Mouse (Mus musculus) neural tube, embryonic 10.5 days (tissue): ENCODE results near the gene Clip2.
"Not testable (repeated sequence)": the region's sequence is repeated elsewhere in the genome, so short reads cannot be mapped to it uniquely, and the experiment has no call there.

ENCODE experiments used
- DNase-seq: peaks from one replicate; pipeline ENCODE4 v3.0.0-alpha.2; 2017; ENCODE audit warnings: low spot score; ENCODE audit errors: extremely low spot score

The Clip2 gene

DNA sequence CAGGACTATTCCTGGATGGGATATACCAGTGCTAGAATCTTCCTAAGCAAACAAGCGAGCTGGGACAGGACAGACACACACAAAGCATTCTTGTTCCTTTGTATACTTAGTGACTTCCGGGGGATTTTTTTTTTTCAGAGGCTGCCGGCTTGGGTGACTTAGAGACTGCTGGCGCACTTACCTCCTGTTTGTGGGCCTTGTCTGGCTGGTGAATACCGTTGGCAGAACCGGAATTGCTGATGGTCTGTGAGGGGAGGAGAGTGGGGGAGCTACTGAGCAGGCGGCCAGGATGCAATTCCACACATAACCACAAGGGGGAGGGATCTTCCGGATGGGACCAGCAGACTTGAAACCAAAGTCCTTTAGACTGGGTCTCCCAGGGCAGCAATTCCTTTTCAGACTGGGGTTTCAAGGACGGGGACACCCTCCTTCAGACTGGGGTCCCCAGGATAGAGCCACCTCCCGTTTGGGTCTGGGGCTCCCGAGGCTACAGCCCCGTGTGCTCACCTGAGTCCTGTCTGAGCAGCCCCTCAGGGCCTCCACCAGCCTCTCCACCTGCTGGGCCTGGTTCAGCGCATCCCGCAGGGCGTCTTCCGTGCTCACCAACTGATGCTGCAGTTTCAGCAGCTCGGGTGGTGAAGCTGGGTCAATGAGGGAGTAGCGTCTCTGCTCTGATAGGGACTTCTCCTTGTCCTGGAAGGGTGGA, 60.4 kb downstream of the Clip2 start:
- peak; percentile 87 for DNase-seq

DNA sequence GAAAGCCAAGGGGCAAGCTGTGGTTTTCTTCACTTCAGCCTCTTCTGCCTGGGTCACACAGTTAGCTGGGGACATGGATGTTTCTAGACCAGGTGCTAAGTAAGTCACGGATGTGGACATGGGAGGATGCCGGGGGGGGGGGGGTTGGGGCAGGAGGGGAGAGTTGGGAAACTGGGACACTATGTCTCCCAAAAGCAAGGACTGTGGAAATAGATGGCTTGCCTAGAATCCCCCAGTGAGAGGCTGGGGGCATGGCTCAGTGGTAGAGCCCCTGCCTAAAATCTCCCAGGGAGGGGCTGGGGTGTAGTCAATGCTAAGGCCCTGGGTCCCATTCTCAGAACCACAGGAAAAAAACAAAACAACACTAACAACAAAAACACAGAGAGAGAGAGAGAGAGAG, 61.0 kb downstream of the Clip2 start:
- no peak for DNase-seq

DNA sequence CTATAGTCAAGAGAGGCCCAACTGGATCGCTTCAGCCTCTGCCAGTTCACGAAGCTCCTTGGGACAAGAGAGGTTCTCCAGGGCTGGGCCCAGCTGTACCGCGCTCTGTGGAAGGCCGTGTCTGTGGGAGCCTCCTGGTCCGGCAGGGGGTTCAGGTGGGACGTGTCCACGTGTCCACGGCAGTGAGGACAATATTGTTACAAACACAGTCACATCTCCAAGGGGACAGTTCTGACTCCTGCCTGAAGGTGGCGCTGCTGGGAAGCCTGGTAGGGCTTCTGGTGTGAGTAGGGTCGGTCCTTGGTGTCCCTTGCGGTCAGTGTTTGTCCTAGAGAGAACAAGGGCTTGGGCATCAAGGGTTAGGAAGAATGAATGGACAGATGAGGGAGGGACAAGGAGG, 61.8 kb downstream of the Clip2 start:
- no peak for DNase-seq

DNA sequence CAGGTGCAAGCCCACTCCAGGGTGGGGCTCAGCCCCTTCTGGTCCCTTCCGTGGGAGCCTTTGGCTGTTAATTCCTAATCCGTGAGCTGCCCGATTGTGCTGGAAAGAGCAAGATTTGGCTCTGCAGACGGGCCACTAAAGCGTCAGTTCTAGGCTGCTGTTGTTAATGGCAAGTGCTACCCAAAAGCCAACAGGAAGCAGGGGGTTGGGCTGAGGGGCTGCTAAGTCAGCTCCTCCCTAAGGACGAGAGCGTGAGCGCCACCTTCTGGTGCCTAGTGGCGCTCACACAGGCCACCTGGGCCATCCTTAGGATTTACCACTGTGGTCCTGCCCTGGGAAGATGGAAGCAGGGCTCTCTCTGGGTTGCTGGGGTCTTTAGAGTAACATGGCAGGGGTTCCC, 62.7 kb downstream of the Clip2 start:
- no peak for DNase-seq

DNA sequence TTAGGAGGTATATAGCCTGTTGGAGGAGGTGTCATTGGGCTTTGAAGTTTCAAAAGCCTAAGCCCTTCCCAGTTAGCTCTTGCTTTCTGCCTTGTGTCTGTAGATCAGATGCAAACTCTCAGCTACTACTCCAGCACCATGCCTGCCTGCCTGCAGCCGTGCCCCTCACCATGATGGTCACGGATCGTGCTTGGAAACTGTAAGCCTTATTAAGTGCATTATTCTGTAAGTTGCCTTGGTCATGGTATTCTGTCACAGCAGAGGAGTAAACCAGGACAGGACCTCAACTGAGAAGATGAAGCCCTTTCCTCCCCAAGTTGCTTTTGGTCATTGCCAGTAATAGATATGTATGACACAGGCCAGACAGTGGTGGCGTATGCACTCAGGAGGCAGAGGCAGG, 63.6 kb downstream of the Clip2 start:
- no peak for DNase-seq

DNA sequence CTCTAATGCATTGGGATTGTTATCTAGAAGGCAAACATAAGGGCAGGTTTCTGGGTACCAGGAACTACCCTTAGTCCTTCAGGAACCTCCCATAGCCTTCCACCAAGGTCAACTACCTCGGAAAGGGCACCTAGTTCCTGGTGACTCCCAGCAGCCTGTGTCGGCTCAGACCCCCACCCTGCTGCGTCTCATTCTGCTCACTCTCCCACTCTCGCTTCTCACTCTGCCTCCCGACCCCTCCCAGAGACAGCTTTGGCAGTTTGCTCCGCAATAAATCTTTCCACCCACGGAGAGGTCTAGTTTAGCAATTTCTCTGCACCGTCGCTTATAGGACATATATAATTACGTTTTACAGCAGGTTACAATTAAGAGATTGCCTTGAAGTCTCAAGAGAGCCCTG, 64.2 kb downstream of the Clip2 start:
- no peak for DNase-seq

DNA sequence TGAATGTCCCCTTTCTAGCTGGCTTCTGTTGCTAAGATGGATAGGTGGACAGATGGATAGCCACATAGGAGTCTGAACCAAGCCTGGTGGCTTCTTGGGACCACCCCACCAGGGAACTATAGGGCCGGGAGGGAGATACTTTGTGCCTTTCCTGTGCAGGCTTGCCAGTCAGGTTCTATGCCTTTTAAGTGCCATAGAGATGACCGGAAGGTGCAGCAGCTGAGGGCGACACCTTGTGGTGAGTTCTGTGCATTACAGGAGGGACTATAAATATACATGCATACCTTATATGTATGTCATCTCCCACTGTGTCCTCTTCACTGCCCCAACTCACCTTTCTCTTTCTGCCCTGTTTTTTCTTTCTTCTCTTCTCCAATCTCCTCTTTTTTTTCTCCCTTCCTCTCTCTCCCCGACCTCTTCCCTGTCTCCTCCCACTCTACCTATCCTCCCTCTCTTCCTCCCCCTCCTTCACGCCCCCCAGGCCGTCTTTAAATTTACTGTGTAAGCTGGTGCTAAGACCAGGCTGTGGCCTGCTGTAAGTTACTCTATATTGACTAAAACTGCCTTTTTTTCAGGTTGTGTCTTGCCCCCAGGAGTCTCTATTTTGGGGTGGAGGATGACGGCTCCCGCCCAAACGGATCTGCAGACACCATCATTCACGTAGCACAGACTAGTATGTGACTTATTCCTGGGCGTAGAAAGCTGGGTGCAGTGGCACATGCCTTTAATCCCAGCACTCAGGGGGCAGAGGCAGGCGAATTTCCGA, 66.2 kb downstream of the Clip2 start:
- peak; percentile 84 for DNase-seq

DNA sequence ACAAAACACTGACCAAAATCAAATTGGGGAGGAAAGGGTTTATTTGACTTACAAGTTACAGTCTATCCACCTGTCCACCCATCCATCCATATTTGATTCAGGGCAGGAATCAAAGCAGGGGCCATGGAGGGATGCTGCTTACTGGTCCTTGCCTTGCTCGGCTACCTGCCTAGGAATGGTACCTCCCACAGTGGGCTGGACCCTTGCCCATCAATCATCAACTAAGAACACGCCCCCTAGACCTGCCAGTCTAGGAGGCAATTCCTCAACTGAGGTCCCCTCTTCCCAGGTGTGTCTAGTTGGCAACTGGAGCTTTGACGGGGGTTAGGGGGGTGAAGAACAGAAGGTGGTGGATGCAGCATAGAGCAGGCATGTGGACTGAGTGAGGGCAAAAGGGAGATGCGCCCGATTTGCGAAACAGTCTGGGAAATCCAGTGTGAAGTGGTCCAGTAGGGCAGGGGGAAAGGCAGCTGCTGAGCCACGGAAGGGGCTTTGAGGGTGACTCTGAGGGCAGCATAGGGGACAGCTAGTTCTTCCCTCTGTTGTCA, 67.0 kb downstream of the Clip2 start:
- no peak for DNase-seq

DNA sequence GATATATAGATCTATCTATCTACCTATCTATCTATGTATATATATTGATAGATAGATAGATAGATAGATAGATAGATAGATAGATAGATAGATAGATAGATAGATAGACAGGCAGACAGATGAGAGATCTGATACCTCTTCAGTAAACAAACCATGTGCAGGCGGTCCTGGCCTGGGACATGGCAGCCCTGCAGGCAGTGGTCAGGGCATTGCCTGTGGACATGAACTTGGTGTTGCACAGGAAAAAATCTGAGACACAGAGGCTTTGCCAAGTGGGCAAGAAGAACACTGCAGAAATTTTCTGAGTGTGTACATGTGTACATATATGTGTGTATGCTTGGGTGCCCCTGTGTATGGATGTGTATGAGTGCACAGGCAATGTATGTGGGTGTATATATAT, 68.9 kb downstream of the Clip2 start:
- DNase-seq, result no peak

DNA sequence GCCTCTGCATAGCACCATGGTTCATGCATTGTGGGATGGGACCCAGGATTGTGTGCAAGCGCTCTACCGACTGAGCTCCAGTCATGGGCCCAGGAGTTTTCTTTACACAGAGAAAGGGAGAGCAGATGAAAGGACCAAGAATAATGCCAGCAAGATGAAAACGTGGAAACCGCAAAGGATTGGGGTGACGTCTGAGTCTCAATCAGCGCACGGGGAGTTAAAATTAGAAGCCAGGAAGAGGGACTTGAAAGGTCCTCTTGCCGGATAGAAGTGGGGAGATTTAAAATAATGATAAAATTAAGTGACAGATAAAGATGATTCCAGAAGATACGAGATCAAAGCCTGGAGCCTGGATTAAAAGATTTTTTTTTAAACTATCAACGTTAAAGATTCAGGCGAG, 69.9 kb downstream of the Clip2 start:
- no peak for DNase-seq

DNA sequence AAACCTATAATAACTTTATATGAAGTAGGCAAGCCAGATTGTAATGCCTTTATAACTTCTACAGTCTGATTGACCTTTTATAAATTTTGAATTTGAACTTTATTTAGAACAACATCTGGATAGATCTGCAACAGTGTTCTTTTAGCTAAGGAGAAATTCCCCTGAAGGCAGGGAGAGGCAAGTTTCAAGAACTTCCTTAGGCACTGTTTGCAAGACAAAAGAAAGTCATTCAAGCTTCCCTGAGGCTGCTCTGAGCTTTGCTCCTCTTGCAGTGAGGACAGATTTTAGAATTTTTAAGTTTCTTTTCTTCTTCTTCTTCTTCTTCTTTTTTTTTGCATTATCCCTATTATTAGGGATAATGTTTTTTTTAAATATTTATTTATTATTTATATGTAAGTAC, 73.3 kb downstream of the Clip2 start:
- not testable (repeated sequence) for DNase-seq

DNA sequence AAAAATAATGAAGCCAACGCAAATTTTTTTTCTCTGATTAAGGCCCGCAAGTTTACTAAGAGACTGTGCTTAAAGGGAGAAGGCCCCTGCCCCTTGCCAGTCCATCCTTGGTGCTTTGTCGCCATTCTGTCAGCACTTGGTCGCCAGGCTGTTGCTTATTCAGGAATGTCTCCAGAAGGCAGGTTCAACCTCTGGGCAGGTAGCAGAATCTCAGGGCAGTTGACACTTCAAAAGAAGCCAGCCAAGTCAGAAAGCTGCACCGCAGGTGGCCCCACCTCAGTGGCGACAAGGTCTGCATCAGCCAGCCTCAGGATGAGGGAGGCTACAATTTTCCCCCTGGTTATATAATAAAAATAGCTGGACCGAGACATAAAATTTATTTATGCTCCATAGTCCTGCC, 76.5 kb downstream of the Clip2 start:
- not testable (repeated sequence) for DNase-seq

DNA sequence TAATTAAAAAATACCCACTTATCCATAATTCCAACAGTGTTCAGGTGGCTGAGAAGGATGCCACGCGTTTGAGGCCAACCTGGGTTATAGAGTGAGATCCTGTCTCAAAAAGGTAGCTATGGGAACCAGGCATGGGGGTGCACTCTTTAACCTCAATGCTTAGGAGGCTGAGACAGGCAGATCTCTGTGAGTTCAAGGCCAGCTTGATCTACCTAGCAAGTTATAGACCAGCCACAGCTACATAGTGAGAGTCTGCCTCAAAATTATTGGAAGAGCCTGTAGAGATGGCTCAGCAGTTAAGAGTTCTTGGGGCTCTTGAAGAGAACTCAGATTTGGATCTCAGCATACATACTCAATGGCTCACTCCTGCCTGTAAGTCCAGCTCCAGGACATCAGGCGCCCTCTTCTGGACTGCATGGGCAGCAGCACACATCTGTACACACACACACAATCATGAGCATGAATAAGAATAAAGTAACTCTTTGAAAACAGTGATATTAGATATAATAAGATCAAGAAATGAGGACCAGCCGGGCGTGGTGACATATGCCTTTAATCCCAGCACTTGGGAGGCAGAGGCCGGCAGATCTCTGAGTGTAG, 77.1 kb downstream of the Clip2 start:
- DNase-seq, result no peak

DNA sequence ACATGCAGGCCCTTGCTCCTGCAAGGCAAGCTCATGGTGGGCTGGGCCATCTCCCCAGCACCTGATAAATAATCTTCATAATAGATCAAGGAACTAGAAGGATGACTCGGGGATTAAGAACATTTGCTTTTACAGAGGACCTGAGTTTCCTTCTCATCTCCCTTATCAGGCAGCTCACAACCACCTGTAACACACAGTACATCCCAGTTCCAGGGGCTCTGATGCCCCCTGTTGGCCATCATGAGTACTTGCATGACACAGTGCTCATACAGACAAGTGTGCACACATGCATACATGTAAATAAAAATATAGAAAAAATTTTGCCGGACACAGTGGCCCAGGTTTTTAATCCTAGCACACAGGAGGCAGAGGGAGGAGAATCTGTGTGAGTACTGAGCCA, 78.3 kb downstream of the Clip2 start:
- DNase-seq, result no peak

DNA sequence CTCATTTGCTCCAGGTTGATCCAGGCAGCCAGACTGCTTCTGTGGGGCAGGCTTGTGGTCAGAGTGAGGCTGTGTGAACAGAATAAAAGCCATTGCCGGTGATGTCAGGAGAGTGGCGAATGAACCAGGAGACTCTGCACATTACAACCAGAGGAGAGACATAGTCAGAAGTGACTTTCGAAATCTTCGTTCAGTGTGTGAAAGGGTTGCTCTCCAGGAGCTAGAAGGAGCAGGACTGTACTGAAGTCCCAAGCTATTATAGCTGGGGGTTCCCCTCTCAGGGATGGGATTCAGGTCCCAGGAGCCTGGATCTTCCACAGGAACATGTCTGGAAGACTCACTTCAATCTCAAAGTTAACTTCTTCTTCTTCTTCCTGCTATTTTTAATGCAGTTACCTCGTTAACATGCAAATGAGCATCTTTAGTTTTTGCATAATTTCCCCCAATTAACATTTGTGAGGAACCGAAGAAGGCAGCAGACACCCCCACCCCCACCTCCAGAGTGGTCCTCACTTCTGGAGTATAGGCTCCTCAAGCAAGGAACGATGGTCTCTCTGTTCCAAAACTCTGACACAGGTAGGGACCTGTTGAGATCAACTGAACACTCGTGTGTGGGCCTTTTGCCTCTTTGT, 81.6 kb downstream of the Clip2 start:
- no peak for DNase-seq

DNA sequence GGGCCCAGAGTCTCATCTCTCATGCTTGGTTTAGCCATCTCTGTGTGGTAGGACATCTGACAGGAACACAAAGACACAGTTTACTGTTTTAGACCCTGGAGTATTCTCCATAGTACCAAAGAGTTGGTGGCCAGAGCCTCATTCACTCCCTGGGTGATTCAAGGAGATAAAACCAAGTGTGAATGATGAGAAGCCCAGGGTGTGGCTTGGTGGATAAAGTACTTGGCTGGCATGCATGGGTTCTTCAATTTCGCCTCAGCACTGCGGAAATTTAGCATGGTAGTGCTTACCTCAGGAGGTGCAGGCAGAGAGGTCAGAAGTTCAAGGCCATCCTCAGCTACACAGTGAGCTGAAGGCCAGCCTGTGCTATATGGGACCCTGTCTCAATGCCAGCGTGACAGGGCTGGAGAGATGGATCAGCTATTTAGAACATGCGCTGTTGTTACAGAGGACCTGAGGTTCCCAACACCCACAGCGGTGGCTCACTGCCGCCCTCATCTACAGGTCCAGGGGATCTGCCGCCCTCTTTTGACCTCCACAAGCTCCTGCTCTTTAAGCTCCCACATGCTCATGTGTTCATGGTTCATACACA, 82.6 kb downstream of the Clip2 start:
- no peak for DNase-seq

DNA sequence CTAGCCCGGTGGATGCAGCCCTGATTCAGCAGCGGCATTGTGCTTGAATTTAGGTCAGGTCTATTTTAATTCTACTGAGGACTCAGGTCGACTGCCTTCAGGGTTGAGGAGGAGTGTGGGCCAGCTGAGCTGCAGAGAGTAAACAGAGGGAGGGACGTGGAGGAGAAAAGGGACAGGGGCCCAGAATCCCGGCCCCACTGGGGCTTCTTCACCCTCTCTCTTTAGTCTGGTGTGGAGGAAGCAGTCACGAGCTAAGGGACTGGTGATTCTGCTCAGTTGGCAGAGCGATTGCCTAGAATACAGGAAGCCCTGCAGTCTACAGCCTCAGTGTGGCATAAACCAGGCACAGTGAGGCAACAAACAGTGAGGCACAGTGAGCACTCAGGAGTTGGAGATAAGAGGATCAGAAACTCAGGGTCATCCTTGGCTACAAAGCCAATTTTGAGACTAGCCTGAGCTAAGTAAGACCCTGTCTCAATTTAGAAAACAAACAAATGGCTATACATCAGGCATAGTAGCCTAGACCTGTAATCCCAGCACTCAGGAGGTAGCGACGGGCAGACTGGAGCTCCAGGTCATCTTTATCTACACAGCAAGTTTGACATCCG, 84.0 kb downstream of the Clip2 start:
- DNase-seq, result no peak

DNA sequence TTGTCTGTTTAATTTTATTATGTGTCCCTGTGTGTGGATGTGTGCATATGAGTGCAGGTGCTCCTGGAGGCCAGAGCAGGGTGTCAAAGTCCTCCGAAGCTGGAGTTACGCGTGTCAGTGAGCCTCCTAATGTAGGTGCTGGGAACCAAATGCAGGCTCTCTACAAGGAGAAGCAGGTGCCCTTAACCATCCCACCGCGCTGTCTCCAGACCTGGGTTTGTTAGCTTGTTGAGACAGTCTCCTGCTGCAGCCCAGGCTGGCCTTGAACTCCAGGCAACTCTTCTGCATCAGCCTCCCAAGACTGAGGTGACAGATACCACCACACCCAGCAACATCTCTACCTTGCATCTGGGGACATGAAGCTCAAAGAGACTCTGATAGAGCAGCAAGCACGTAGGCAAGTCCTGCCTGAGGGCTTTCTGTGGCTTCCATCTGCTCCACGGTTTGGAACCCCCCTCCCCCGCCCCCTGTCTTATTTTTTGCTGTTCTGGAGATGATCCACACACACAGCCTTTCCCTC, 85.1 kb downstream of the Clip2 start:
- DNase-seq, result peak; percentile 19

DNA sequence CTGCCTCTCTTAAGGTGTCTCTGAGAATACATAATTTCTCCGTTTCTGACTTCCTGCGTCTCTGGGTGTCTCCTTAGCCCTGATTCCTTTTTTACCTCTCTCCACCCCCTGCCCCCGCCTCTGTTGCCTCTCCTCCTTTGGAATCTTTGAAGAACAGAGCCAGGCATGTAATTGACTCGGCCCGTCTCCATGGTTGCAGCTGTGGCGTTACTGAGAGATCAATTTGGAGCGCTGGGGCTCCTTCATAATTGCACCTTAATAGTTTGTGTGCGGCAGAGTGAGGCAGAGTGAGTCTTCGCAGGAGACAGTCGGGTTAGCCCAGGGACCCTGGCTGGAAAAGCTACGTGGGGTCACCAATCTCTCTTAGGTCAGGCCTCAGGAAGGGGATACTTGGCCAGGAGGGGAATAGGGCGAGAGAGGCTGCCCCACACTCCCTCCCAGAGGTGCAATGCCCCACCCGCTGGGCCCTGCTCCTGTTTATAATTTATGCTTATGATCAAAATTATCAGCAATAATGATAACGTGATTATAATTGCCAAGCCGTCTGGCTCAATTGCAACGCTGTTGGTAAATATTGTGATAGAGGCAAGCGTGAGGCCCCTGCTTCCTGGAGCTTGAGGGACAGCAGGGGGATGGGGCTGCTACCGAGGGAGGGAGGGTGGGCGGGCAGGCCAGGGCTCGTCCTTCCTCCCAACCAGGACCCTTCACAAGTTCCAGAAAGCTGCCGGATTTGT, 85.8 kb downstream of the Clip2 start:
- peak; percentile 36 for DNase-seq

DNA sequence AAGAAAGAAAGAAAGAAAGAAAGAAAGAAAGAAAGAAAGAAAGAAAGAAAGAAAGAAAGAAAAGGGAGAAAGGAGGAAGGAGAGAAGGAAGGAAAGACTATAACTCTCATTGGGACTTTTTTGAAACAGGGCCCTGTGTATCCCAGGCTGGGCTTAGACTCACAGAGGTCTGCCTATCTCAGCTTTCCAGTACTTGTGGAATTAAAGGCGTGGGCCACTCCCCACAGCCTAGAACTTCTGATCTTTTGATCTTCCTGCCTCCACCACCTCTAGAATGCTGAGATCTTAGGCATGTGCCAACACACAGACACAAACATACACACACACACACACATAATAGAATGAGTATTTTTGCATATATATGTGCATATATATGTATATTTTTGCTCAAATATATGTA, 87.0 kb downstream of the Clip2 start:
- no peak for DNase-seq
